Mouse (Mus musculus): ENCODE measurements around the gene Ncoa7. TPM values are rescaled to one million over a fixed set of nuclear protein-coding genes. Genes with fewer than 3 reads are reported as not detected.
A peak's percentile ranks its signal among the peaks of the same experiment; 100 is the strongest.

The Ncoa7 gene
- 24.3 TPM for polyA plus RNA-seq (2021)

DNA sequence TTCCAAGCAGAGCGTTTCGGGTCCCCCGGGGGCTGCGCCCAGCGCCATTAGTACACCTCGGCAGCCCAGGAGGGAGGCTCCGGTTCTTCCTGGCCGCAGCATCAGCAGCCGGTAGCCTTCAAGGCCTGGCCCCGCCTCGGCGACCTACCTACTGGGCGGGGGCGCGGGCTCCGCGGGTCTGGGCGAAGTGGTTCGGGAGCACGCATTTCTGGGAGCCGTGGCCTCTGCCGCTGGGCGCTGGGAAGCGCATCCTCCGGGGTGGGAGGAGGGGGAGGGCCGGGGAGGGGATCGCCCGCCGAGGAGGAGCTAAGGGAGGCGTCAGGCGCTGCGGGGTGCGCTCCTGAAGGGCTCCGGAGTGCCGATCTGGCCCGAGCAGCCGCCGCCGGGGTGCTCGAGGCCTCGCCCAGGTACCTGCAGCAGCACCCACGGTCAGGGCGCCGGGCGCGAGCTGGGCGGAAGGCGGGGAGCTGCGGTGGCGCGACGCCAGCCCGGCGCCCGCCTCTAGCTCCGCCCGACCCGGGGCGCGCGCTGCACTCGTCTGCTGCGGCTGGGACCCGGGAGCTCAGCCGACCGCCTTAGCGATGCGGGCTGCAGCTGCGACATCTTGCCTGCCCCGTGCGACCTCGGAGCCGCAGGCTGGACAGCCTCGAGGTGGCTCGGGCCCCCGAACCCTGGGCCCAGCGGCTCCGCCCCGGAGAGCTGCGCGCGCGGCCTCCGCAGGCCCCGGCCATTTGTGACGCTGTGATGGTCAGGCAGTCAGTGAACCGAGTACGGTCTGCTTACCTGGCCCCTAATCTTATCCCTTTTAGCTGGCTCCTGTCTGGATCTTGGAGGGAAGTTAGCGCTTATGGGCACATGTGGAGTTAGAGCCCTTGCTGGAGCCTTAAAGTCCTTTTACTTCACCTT, at the start of gene Ncoa7:
Gene Ncoa7 (minus strand): TSS at position 646 of the 906 bp plus-strand sequence.
- ChIA-PET POLR2A (interaction anchor here (0.5 to 0.8 kb wide), 2 partner anchors 80 to 497 kb away, joined by 3 read pairs; no protein-coding TSS in a partner anchor), CTCF (interaction anchor here (0.7 to 1.5 kb wide), 6 partner anchors 10 to 142 kb away, joined by 3 to 4 read pairs (median 3); no protein-coding TSS in a partner anchor)
- no peak for DNase-seq (ENCODE audit: low read depth, low spot score)
- peak; percentile 94 for ATAC-seq
- no peaks in the 10 kb centered on the region for H3K27me3 ChIP-seq
- in situ Hi-C loops (cut with MboI; ENCODE audit: low pct_unique_long_range_greater_than_20kb) = loop anchor here (10.0 to 25.0 kb wide), 5 partner anchors 188 to 1441 kb away; partner anchors contain the start of genes Rnf146, Rnf217 and Rspo3
- no peak for TF ChIP-seq CTCF (IDR thresholded peaks at IDR 0.05)

DNA sequence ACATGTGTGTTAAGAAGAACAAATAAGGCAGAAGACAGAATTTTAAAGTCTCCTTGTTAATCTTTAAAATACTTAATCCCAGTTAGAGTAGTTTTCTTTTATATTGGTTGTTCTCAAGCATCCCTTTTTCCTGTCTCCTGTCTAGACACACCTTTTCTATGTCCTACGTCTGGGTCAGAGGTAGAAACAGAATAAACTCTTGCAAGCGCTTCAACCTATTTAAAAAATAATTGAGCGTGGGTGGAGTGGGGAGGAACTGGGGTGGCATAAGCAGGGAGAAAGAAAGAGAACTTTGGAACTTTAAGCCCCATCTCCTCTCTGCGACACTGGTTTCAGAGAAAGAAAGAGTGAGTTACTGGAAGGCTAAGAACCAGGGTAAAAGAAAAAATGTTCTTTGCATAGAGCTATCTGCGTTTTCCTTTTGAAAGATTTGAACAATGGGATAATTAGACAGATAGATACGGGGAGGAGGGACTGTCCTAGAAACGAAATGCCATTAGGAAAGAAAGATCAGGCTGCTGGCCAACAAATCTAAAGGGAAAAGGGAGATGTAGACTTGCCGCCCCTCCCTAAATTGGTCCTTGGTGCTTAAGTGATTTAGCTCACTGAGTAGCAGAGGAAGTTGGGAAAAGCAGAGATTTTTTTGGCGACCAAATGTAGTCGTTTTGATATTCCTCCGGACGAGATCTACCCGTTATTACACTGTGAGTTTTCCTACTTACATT, 42.1 kb upstream of the Ncoa7 start:
- H3K27me3 ChIP-seq = peaks cover 64% of the 10 kb centered on the region
- DNase-seq (ENCODE audit: low read depth, low spot score) (no peak), ATAC-seq (no peak)
- in situ Hi-C loops (cut with MboI; ENCODE audit: low pct_unique_long_range_greater_than_20kb) = no loop called here
- TF ChIP-seq CTCF (IDR thresholded peaks at IDR 0.05) = no peak
- ChIA-PET CTCF (no interaction called here), POLR2A (no interaction called here)

DNA sequence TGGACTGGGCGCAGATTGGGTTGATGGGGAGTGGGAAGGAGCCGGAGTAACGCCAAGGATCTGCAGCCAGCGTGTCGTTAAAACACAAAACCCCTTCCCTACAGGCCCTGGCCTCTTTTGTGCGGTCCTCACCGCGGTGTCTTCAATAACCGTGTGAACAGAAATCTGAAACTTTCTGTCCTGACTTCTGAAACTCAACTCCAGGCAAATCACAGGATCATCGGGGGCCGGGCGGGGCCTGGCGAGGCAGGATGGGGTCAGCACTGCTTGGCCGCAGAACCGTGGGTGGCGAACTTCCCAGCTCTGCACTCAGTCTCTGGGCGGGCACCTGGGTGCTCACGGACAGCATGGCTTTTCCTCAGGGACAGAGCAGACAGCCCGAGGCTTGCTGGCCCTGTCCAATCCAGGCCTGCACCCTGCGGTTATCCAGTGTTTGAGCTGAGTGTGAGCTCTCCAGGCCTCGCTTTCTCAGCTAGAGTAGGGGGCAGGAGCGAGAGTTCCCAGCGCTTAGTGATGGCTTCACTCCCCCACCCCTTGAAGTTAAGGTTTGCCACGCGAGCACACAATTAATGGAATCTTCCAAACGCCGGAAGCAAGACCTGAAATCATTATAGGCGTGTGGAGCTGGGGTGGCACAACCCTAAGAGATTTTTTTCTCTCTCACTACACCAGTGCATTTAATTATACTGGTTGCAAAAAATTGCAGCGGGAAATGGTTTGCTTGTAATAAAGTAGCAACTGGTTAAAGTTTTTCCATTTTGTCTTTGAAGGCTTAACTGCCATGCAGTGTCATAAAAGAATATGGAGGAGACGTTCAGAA, 41.3 kb upstream of the Ncoa7 start:
- DNase-seq (ENCODE audit: low read depth, low spot score) (no peak), ATAC-seq (no peak)
- POLR2A ChIA-PET = no interaction called here
- no peak for TF ChIP-seq CTCF (IDR thresholded peaks at IDR 0.05)
- peaks cover 72% of the 10 kb centered on the region for H3K27me3 ChIP-seq
- CTCF ChIA-PET = no interaction called here
- in situ Hi-C loops (cut with MboI; ENCODE audit: low pct_unique_long_range_greater_than_20kb) = no loop called here

DNA sequence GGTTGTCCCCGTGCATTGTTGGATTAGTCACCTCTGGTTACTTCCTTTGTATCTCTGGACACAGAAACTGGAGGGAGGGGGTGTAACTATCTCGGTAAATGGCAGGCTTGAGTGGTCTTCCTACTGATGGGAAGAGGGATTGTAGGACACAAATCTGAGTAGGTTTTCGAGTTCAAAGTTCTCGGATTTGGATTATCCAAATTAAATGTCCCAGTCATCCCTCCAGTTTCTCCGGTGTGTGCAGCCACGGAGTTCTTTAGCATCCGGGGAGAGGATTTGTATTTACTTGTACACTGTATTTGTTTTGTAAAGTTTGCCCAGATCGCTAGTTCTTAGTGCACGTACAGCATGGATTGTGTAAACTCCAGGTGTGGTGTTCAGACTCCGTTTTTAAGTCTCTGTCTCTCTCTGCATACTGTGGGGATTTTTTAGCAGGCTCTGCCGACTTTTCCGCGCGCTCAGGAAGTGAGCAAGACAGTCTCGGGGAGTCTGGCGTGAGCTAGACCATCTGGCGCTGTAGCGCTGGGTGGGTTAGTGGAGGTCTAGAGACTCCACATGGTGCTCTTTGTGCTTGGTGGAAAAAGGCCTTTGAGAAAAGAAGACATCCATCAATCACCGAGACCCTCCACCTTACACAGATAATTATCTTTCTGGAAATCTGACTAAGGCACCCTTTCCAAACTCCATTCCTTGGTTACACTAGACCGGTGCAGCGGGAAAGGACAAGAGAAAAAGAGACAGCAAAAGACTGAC, 40.5 kb upstream of the Ncoa7 start:
- DNase-seq (ENCODE audit: low read depth, low spot score) = no peak
- ChIA-PET CTCF (no interaction called here), POLR2A (no interaction called here)
- in situ Hi-C loops (cut with MboI; ENCODE audit: low pct_unique_long_range_greater_than_20kb) = no loop called here
- no peak for ATAC-seq
- no peak for TF ChIP-seq CTCF (IDR thresholded peaks at IDR 0.05)
- peaks cover 72% of the 10 kb centered on the region for H3K27me3 ChIP-seq

DNA sequence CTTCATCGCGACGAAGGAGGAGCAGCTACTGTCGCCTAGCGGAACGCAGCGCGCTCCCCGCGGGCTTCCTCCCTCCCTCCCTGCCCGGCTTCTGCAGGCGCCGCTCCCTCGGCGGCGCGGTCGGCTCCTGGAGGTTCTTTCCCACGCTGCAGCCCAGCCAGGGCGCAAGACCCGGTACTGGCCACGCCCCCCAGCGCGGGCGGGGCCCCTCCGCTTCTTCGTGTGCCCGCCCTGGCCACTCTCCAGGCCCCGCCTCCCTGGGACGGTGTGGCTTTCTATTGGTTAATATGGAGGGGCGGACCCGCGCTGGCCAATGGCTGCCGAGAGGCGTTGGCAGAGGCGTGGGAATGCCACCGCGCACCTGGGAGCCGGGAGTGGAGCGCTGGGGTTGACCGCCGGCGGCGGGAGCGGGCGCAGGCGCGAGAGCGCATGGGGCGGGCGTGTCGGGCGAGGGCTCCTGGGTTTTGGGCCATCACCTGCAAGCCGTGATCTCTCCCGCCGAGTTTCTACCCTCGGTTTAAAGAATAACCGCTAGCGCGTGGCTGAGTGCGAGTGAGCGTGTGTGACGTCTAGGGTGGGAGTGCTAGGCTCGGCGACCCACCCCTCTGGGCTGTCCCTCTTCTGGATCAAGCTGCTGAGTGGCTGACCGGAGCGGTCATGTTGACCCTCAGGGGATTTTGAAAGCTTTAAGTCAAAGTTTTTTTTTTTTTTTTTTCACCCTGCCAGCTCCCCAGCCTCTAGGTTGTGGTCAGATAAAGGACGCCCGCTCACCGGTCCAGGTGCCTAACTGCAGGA, 39.7 kb upstream of the Ncoa7 start, which contains the start of gene Hey2:
Gene Hey2 (minus strand): TSS at position 159 of the 795 bp plus-strand sequence.
- in situ Hi-C loops (cut with MboI; ENCODE audit: low pct_unique_long_range_greater_than_20kb) = no loop called here
- no peak for TF ChIP-seq CTCF (IDR thresholded peaks at IDR 0.05)
- DNase-seq (ENCODE audit: low read depth, low spot score) (peak; percentile 55), ATAC-seq (peak; percentile 99)
- POLR2A ChIA-PET = no interaction called here
- H3K27me3 ChIP-seq = peaks cover 71% of the 10 kb centered on the region
- CTCF ChIA-PET = no interaction called here

DNA sequence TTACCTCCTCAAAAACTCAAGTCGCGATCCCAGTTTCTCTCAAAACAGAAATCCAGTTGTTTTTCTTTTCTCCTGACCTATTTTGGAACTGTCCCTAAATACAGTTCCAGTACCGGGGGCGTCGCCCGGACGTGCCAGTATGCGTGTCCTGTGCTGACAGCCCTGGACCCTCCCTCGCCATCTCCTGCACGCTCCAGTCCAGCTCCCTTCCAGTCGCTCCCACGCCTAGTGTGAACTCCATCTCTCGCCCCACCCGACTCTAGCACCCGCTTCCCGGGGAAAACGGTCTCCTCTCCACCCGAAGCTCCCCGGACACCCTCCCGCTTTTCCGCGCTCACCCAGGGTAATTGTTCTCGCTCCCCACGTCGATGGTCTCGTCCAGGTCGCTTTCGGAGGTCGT, 39.1 kb upstream of the Ncoa7 start:
- POLR2A ChIA-PET = no interaction called here
- DNase-seq (ENCODE audit: low read depth, low spot score) (no peak), ATAC-seq (peak; percentile 7)
- H3K27me3 ChIP-seq = peaks cover 67% of the 10 kb centered on the region
- CTCF ChIA-PET = no interaction called here
- in situ Hi-C loops (cut with MboI; ENCODE audit: low pct_unique_long_range_greater_than_20kb) = no loop called here
- no peak for TF ChIP-seq CTCF (IDR thresholded peaks at IDR 0.05)

DNA sequence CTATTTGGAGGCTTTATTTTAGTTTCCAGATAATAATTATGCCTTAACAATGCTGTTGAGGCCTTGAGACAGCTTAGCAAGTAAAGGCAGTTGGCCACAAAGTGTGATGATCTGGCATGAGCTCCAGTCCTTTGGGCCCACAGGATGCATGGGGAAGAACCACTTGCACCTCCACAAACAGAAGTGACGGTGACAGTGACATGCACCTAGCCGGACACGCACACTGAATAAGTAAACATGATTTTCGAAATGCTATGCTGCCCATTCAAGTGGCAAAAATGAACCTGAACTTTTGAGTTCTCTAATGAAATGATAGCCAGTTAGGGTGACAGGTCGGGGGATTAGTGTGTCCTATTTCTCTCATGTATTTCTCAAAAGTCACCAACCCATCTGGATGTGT, 37.7 kb upstream of the Ncoa7 start:
- no peak for DNase-seq (ENCODE audit: low read depth, low spot score)
- TF ChIP-seq CTCF (IDR thresholded peaks at IDR 0.05) = no peak
- in situ Hi-C loops (cut with MboI; ENCODE audit: low pct_unique_long_range_greater_than_20kb) = no loop called here
- no peak for ATAC-seq
- H3K27me3 ChIP-seq = peaks cover 58% of the 10 kb centered on the region
- ChIA-PET CTCF (no interaction called here), POLR2A (no interaction called here)

DNA sequence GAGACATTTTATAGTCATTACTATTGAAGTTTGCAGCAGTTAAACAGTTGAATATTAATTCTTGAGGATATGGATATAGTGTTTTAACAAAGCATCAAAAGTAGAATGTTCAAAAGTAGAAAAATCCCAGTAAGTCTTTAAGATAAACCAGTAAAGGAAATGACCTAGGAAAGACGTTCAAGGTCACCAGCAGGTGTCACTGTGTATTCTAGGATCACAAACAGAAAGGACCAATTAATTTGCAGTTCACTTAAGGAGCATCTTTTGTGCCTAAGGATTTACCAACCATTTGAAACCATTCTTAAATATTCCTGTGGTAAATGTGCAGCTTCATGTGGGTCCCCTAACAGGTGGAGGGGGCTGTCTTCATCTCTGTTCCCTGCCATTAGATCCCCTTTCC, 35.1 kb upstream of the Ncoa7 start:
- DNase-seq (ENCODE audit: low read depth, low spot score) (no peak), ATAC-seq (no peak)
- ChIA-PET POLR2A (no interaction called here), CTCF (interaction anchor here (0.9 to 1.2 kb wide), 4 partner anchors 13 to 461 kb away, joined by 3 read pairs; no protein-coding TSS in a partner anchor)
- peaks cover 53% of the 10 kb centered on the region for H3K27me3 ChIP-seq
- in situ Hi-C loops (cut with MboI; ENCODE audit: low pct_unique_long_range_greater_than_20kb) = no loop called here
- peak; percentile 40 for TF ChIP-seq CTCF (IDR thresholded peaks at IDR 0.05)

DNA sequence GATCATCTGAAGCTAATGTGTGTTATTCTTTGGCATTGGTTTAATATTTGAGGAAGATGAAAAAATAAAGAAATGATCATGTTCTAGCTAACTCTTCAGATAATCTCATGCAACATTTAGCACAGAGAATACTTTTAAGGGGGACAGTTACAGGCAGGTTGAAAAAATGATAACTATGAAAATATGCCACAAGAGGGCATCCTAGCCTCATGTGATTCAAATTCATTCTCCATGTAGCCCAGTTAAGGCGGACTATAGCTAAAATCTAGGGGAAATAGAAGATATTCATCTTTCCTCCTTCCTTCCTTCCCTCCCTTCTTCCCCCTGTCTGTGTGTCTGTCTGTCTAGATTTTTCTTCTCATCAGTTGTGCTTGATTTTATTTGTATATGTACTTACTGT, 21.9 kb upstream of the Ncoa7 start:
- peaks cover 34% of the 10 kb centered on the region for H3K27me3 ChIP-seq
- ATAC-seq (peak; percentile 71), DNase-seq (ENCODE audit: low read depth, low spot score) (no peak)
- in situ Hi-C loops (cut with MboI; ENCODE audit: low pct_unique_long_range_greater_than_20kb) = loop anchor here (10.0 kb wide), 2 partner anchors 480 to 620 kb away; partner anchors contain the start of gene Tpd52l1
- peak; percentile 55 for TF ChIP-seq CTCF (IDR thresholded peaks at IDR 0.05)
- CTCF ChIA-PET = interaction anchor here (0.7 to 1.5 kb wide), 9 partner anchors 12 to 489 kb away, joined by 3 to 10 read pairs (median 3); no protein-coding TSS in a partner anchor
- POLR2A ChIA-PET = no interaction called here

All from Patski (cell line).